Mouse (Mus musculus): ENCODE data around the gene Lmbrd2.
A peak's percentile ranks its signal among the peaks of the same experiment; 100 is the strongest.
"Not testable (repeated sequence)": the region's sequence is repeated elsewhere in the genome, so short reads cannot be mapped to it uniquely, and the experiment has no call there.

The Lmbrd2 gene

GRCm38 (mm10) chr15:9132693-9133443 is 7.5 kb upstream of the Lmbrd2 start:
- DNase-seq (ENCODE audit: low read depth, low spot score) = peak; percentile 26

GRCm38 (mm10) chr15:9134891-9135507 is 5.4 kb upstream of the Lmbrd2 start:
- DNase-seq (ENCODE audit: low read depth, low spot score) = peak; percentile 97

- peak; percentile 53 for DNase-seq (ENCODE audit: low read depth, low spot score)
Measured at GRCm38 (mm10) chr15:9139447-9139846, 903 bp upstream of the Lmbrd2 start.

GRCm38 (mm10) chr15:9140684-9141171 is 378 bp downstream of the Lmbrd2 start:
- peak; percentile 57 for DNase-seq (ENCODE audit: low read depth, low spot score)

- no peak for DNase-seq (ENCODE audit: low read depth, low spot score)
Measured at GRCm38 (mm10) chr15:9155325-9155724, 15.0 kb downstream of the Lmbrd2 start, which contains the start of gene Skp2. Gene Skp2 (minus strand): TSS chr15:9155425.

- no peak for DNase-seq (ENCODE audit: low read depth, low spot score)
Measured at GRCm38 (mm10) chr15:9162557-9163070, 22.3 kb downstream of the Lmbrd2 start.

- DNase-seq (ENCODE audit: low read depth, low spot score) = no peak
Measured at GRCm38 (mm10) chr15:9164125-9164524, 23.8 kb downstream of the Lmbrd2 start.

GRCm38 (mm10) chr15:9177038-9177437 is 36.7 kb downstream of the Lmbrd2 start:
- DNase-seq (ENCODE audit: low read depth, low spot score) = no peak

GRCm38 (mm10) chr15:9183995-9184394 is 43.6 kb downstream of the Lmbrd2 start:
- no peak for DNase-seq (ENCODE audit: low read depth, low spot score)

- DNase-seq (ENCODE audit: low read depth, low spot score) = peak; percentile 14
Measured at GRCm38 (mm10) chr15:9189796-9190195, 49.4 kb downstream of the Lmbrd2 start.

GRCm38 (mm10) chr15:9192685-9193084 is 52.3 kb downstream of the Lmbrd2 start:
- DNase-seq (ENCODE audit: low read depth, low spot score) = peak; percentile 58

- DNase-seq (ENCODE audit: low read depth, low spot score) = no peak
Measured at GRCm38 (mm10) chr15:9198421-9198820, 58.1 kb downstream of the Lmbrd2 start.

- no peak for DNase-seq (ENCODE audit: low read depth, low spot score)
Measured at GRCm38 (mm10) chr15:9211891-9212290, 71.5 kb downstream of the Lmbrd2 start.

- not testable (repeated sequence) for DNase-seq (ENCODE audit: low read depth, low spot score)
Measured at GRCm38 (mm10) chr15:9213026-9213425, 72.7 kb downstream of the Lmbrd2 start.

- not testable (repeated sequence) for DNase-seq (ENCODE audit: low read depth, low spot score)
Measured at GRCm38 (mm10) chr15:9213431-9213830, 73.1 kb downstream of the Lmbrd2 start.

GRCm38 (mm10) chr15:9216446-9216845 is 76.1 kb downstream of the Lmbrd2 start:
- DNase-seq (ENCODE audit: low read depth, low spot score) = no peak

GRCm38 (mm10) chr15:9230917-9231316 is 90.6 kb downstream of the Lmbrd2 start:
- not testable (repeated sequence) for DNase-seq (ENCODE audit: low read depth, low spot score)

- DNase-seq (ENCODE audit: low read depth, low spot score) = no peak
Measured at GRCm38 (mm10) chr15:9246345-9246744, 106.0 kb downstream of the Lmbrd2 start.
